Mouse (Mus musculus) testis, adult 2 months (tissue): Measurements from ENCODE around the gene Cdca7. TPM values are rescaled to one million over a fixed set of nuclear protein-coding genes. Genes with fewer than 3 reads are reported as not detected.

Source experiments
- H3K27ac ChIP-seq: fragments of 200-500 bp; 2 replicates; pipeline ENCODE4 v1.5.1; 2012; ENCODE audit warnings: low read depth, low read length; ENCODE audit not compliant: control insufficient read depth, insufficient read depth
- H3K27me3 ChIP-seq: fragments of 200-500 bp; 2 replicates; pipeline ENCODE4 v1.6.1; 2012; ENCODE audit warnings: mild to moderate bottlenecking, low read length, moderate library complexity; ENCODE audit not compliant: control insufficient read depth, insufficient read depth
- H3K36me3 ChIP-seq: fragments of 200-500 bp; 2 replicates; pipeline ENCODE4 v1.6.1; 2012; ENCODE audit warnings: mild to moderate bottlenecking, low read length; ENCODE audit not compliant: control insufficient read depth, insufficient read depth
- H3K4me1 ChIP-seq: fragments of 200-500 bp; 2 replicates; pipeline ENCODE4 v1.6.1; 2012; ENCODE audit warnings: low read length; ENCODE audit not compliant: control insufficient read depth, insufficient read depth
- H3K4me3 ChIP-seq: fragments of 200-500 bp; 2 replicates; pipeline ENCODE4 v1.5.1; 2012; ENCODE audit warnings: low read depth, mild to moderate bottlenecking, low read length, moderate library complexity, mixed read lengths; ENCODE audit not compliant: control insufficient read depth
- CTCF ChIP-seq: fragments of 200-500 bp; IDR thresholded peaks from 2 replicates; pipeline ENCODE4 v1.5.1; 2012; ENCODE audit warnings: low read depth, mild to moderate bottlenecking, inconsistent platforms, low read length, moderate library complexity; ENCODE audit not compliant: control insufficient read depth, insufficient read depth, insufficient replicate concordance
- POLR2A ChIP-seq: fragments of 200-500 bp; IDR thresholded peaks from 2 replicates; pipeline ENCODE4 v1.6.1; 2012; ENCODE audit warnings: low read depth, mild to moderate bottlenecking, inconsistent platforms, low read length, moderate library complexity; ENCODE audit not compliant: control insufficient read depth
- polyA plus RNA-seq: library from polyadenylated mRNA; depleted of rRNA; stranded (reverse); fragments of >200 nt; gene quantifications from 2 replicates; pipeline ENCODE4 v1.2.3, GENCODE M21; 2012; rRNA removed

The Cdca7 gene
- polyA plus RNA-seq = 6.1 TPM in 2 replicates

DNA sequence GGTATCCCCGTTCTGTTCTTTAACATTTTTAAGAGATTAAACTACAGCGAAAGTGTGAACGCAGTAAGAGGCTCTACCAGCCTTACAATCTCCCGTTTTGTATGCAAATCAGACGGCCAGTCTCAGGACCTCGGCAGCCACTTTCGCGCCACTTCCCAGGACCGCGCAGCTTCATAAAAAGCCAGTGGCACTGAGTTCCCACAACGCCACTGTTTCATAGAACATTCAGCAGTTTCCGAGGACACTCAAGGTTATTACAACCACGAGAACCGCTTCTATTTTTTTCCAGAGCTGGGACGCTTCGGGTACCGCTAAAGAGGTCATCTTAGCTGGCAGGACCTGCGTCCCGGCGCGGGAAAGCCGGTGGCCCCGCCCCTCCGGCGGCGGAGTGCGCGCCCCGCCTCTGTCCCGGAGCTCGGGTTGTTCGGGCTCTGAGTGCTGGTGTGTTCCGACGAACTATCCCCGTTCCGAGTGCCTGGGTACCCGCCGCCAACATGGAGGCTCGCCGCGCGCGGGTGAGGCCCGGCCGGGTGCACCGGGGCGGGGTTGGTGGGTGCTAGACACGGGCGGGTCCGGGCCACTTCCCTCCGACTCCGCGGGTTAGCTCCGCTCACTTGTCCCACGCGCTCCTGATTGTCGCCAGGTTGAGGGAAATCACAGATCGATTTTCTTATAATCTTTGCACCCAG, at the start of gene Cdca7:
TSS of gene Cdca7 (plus strand) at position 363 of the 689 bp plus-strand sequence.
- peak within 1 kb of the TSS; percentile 89 for H3K4me3 ChIP-seq
- no peaks in the 10 kb centered on the region for H3K36me3 ChIP-seq
- H3K4me1 ChIP-seq = peaks cover 5% of the 10 kb centered on the region
- peak within 1 kb of the TSS; percentile 95 for H3K27ac ChIP-seq
- H3K27me3 ChIP-seq = no peaks in the 10 kb centered on the region
- TF ChIP-seq POLR2A (no peak), CTCF (no peak)

DNA sequence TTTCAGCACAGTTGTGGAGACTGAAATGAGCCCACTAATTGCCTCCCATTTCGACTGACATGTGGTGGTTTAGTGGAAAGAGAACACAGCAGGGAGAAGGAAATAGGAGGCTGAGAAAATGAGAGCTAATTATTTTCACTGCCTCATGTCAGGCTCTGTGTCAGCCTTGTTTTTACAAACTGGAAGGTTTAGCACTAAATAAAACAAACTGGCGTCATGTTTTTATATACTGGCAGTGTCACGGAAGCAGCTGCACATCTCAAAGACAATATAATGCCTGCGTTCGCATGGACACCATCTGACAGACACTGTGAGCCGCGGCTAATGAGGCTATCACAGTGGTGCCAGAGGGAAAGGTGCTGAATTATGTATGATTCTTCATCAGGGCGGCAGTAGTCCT, 49.2 kb upstream of the Cdca7 start:
- Histone ChIP-seq H3K27ac (no peak overlapping the region), H3K27me3 (no peaks in the 10 kb centered on the region)

DNA sequence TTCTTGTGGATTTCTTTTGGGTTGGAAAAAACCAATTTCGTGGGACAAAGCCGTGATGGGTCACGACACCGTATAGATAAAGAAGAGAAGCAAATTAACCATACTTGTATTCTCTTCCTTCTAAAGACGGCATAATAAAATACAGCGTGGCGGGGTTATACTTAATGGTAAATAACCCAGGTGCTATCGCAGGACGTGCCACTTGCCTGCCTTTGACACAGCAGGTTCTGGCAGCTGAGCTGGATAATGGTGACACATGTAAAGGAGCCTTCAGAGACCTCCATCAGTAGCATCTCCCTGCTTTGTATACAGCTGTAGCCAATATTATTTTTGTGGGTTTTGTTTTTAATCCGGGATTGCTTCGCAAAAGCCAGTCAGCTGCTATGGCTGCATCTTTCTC, 48.7 kb upstream of the Cdca7 start:
- no peaks in the 10 kb centered on the region for H3K27me3 ChIP-seq
- no peak overlapping the region for H3K27ac ChIP-seq
- no peak overlapping the region for H3K4me3 ChIP-seq
- no peaks in the 10 kb centered on the region for H3K4me1 ChIP-seq
- TF ChIP-seq CTCF = no peak
- no peak for TF ChIP-seq POLR2A
- H3K36me3 ChIP-seq = no peaks in the 10 kb centered on the region

More for the DNA sequence above, 49.2 kb upstream of the Cdca7 start:
- H3K4me3 ChIP-seq = no peak overlapping the region
- no peaks in the 10 kb centered on the region for H3K4me1 ChIP-seq
- H3K36me3 ChIP-seq = no peaks in the 10 kb centered on the region
- no peak for TF ChIP-seq CTCF
- TF ChIP-seq POLR2A = no peak

DNA sequence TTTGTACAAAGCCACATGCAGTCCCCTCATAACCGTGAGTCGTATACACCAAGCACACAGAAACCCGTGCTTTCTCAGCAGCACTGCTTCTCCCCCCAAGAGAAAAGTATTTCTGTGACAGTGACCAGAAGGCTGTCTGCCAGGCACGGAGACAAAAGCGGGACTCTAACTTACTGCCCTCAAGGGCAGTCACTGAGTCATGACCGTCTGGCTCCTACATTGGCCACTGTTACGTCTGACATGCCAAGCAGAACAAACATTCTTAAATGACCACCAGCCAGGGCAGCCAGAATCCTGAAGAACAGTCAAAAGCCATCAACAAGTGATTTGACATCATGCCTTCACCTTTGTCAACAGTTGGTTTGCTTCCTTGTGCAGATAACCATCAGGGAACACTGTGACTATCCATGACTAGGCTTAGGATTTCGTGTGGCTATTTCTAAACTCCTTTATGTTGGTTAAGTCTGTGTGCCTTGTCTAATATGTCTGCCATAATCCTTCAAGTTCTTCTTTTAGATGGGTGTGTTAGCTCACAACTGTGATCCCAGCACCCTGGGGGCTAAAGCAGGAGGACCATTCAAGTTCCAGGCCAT, 36.9 kb upstream of the Cdca7 start:
- Histone ChIP-seq H3K4me1 (peaks cover 2% of the 10 kb centered on the region; the same call in 1 of the 2 replicates), H3K27me3 (no peaks in the 10 kb centered on the region), H3K4me3 (no peak overlapping the region), H3K36me3 (no peaks in the 10 kb centered on the region), H3K27ac (no peak overlapping the region)
- TF ChIP-seq POLR2A = no peak
- TF ChIP-seq CTCF = no peak

DNA sequence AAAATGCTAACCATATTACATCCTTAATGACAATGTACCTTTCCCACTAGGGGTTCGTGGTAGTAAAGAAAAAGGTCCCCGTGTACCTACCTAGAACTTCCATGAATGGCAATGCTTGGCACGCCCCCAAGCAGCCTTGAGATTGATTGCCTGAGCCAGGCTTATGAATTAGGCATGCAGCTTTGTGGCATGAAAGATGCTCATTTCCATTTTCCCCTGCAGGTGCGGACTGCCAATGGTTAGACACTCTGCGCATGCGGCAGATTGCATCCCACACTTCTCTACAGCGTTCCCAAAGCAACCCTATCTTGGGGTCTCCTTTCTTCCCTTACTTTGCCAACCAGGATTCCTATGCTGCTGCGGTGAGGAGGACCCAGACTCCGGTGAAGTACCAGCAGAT, 34.9 kb upstream of the Cdca7 start:
- Histone ChIP-seq H3K4me1 (peaks cover 2% of the 10 kb centered on the region; the same call in 1 of the 2 replicates), H3K36me3 (no peaks in the 10 kb centered on the region), H3K27ac (no peak overlapping the region), H3K4me3 (no peak overlapping the region; the same call in 1 of the 2 replicates), H3K27me3 (no peaks in the 10 kb centered on the region)
- TF ChIP-seq POLR2A = no peak
- no peak for TF ChIP-seq CTCF

DNA sequence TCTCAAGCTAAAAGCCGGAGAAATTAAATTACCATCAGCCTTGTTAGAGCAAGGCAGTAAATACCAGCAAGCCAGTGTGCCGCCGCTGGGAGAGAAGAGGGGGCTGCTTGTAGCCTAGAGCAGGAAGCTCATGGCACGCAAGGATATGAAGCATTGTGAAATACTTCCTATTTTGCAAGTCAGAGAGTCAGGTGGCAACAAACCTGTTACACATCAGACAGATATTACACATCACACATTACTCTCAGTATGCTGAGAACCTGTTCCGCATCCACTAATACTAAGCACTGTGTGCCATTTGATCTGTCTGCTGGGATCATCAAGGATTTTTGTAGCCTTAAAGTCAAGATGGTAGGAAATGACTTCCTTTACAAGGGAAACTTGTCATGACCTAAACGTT, 33.1 kb upstream of the Cdca7 start:
- no peaks in the 10 kb centered on the region for H3K36me3 ChIP-seq
- no peak overlapping the region for H3K4me3 ChIP-seq
- TF ChIP-seq CTCF (no peak), POLR2A (no peak)
- H3K27ac ChIP-seq = no peak overlapping the region
- H3K4me1 ChIP-seq = peaks cover 2% of the 10 kb centered on the region; the same call in 1 of the 2 replicates
- H3K27me3 ChIP-seq = no peaks in the 10 kb centered on the region

DNA sequence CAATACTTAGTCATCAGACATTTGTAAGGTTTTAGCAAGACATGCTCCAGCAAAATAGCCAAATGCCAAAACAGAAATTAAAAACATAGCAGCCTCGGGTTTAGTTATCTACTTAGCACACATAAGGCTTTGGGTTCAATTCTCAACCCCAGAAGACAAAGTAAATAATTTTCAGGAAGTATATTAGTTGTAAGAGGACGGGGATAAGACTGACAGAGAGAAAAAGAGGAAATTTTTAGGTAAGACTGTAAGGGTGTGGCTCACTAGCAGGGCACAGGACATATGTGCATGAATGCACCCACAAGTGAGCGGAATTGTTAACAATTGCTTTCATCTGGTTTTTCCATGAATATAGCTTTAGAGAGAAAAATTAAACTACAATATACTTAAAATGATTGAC, 32.0 kb upstream of the Cdca7 start:
- no peak overlapping the region for H3K4me3 ChIP-seq
- peaks cover 2% of the 10 kb centered on the region; the same call in 1 of the 2 replicates for H3K4me1 ChIP-seq
- no peaks in the 10 kb centered on the region for H3K36me3 ChIP-seq
- no peaks in the 10 kb centered on the region for H3K27me3 ChIP-seq
- TF ChIP-seq POLR2A (no peak), CTCF (no peak)
- H3K27ac ChIP-seq = no peak overlapping the region
